Mouse (Mus musculus) brain, adult 10 weeks (tissue): Measurements from ENCODE around the gene Sv2c. TPM values are rescaled to one million over a fixed set of nuclear protein-coding genes. Genes with fewer than 3 reads are reported as not detected.

Experiments used
- polyA plus RNA-seq: library from polyadenylated mRNA; stranded (reverse); fragments of 350-450 nt; fragmentation: Illumina TruSeq; extraction: RNeasy Lipid Tissue Mini Kit (QIAGEN cat#74804); gene quantifications from one replicate; pipeline ENCODE4 v1.2.3, GENCODE M21; 2015; ENCODE audit warnings: low read depth, low replicate concordance

Sv2c gene
- 12.4 TPM for polyA plus RNA-seq

DNA sequence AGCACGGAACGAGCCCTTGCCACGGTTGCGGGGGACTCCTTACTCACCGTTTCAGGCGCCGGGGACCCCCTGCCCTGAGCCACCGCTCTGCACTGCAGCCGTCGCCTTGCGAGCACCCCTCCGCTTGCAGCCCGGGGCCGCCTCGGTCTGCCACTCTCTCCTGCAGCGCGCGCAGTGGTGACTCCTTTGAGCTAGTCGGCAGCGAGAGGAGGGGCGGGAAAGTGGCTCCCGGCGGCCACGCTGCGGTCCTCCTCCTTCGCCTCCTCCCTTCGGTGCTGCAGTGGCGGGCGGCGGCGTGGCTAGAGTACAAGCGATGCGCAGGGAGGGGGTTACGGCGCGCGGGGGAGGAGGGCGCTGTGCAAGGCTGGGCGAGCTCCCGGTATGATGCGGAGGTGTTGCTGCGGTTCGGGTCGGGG is at the start of gene Sv2c:
Gene Sv2c (minus strand): TSS at position 177 of the 416 bp plus-strand sequence.

DNA sequence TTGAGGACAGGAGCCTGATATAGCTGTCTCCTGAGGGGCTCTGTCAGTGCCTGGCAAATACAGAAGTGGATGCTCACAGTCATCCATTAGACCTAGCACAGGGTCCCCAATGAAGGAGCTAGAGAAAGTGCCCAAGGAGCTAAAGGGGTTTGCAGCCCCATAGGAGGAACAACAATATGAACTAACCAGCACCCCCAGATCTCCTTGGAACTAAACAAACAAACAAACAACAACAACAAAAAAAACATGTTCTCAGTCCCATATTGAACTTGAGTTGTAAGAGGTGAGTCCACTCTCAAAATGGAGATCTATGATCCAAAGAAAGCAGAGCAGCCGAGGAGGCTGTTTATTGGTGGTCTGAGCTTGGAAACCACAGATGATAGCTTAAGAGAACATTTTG is 50.6 kb downstream of the Sv2c start, which contains the start of gene Gm17190:
Gene Gm17190 (plus strand): TSS at position 301 of the 400 bp plus-strand sequence.

DNA sequence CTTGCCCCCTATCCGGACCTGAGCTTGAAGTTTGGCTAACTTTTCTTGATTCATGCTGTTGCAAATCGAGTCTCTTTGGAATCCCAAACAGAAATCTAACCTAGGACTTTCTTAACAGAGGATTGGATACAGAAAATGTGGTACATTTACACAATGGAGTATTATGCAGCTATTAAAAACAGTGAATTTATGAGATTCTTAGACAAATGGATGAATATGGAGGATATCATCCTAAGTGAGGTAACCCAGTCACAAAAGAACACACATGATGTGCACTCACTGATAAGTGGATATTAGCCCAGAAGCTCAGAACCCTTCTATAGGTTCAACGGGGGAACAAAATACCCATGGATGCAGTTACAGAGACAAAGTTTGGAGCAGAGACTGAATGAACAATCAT is 51.1 kb downstream of the Sv2c start, which contains the start of gene Gm20075:
Gene Gm20075 (minus strand): TSS at position 101 of the 400 bp plus-strand sequence.

Other genes with a start within 250 kb of the Sv2c start
- gene Iqgap2, start 240.7 kb downstream of the Sv2c start, polyA plus RNA-seq = 12.8 TPM
- 2.9 TPM for gene Gm20075, start 51.2 kb downstream of the Sv2c start, polyA plus RNA-seq
- gene Gm17190, start 50.5 kb downstream of the Sv2c start, polyA plus RNA-seq = not detected